Mouse (Mus musculus) heart, postnatal 0 days (tissue): ENCODE results near the gene Ilkap. TPM values are rescaled to one million over a fixed set of nuclear protein-coding genes. Genes with fewer than 3 reads are reported as not detected.
A peak's percentile ranks its signal among the peaks of the same experiment; 100 is the strongest.

Experiments used
- ATAC-seq: fragments of 200-750 bp; cut with Nextera tagmentation; 2 replicates; pipeline ENCODE4 v1.8.0; 2017; ENCODE audit warnings: low read depth, moderate number of reproducible peaks, moderate library complexity; ENCODE audit not compliant: insufficient read depth
- DNase-seq: peaks from one replicate; pipeline ENCODE4 v3.0.0-alpha.2; 2016; ENCODE audit warnings: low spot score
- H3K27ac ChIP-seq: fragments of 300-500 bp; sonication (generic); 2 replicates; pipeline ENCODE4 v1.5.1; 2014; ENCODE audit warnings: low read depth, mild to moderate bottlenecking
- H3K27me3 ChIP-seq: fragments of 300-500 bp; sonication (generic); 2 replicates; pipeline ENCODE4 v1.6.1; 2014; ENCODE audit warnings: low read length, mixed read lengths; ENCODE audit not compliant: control insufficient read depth, insufficient read depth
- H3K36me3 ChIP-seq: fragments of 300-500 bp; sonication (generic); replicated peaks from 2 replicates; pipeline ENCODE4 v1.6.1; 2014; ENCODE audit warnings: low read length, mixed read lengths; ENCODE audit not compliant: control insufficient read depth, insufficient read depth
- H3K4me1 ChIP-seq: fragments of 300-500 bp; sonication (generic); 2 replicates; pipeline ENCODE4 v1.6.1; 2014; ENCODE audit warnings: antibody characterized with exemption; ENCODE audit not compliant: control insufficient read depth, insufficient read depth
- H3K4me2 ChIP-seq: fragments of 300-500 bp; sonication (generic); 2 replicates; pipeline ENCODE4 v1.6.1; 2014; ENCODE audit warnings: low read depth, mild to moderate bottlenecking, low read length, moderate library complexity
- H3K4me3 ChIP-seq: fragments of 300-500 bp; sonication (generic); 2 replicates; pipeline ENCODE4 v1.5.1; 2014; ENCODE audit warnings: low read depth, low read length
- H3K9ac ChIP-seq: fragments of 300-500 bp; sonication (generic); replicated peaks from 2 replicates; pipeline ENCODE4 v1.6.1; 2014; ENCODE audit warnings: low read depth, low read length, mixed read lengths
- H3K9me3 ChIP-seq: fragments of 300-500 bp; sonication (generic); replicated peaks from 2 replicates; pipeline ENCODE4 v1.6.1; 2016; ENCODE audit warnings: low read length; ENCODE audit not compliant: control insufficient read depth
- CTCF ChIP-seq: IDR thresholded peaks from 2 replicates; pipeline ENCODE4 v1.5.1; 2016; ENCODE audit warnings: antibody characterized with exemption, control low read depth, low read depth
- EP300 ChIP-seq: IDR thresholded peaks from 2 replicates; pipeline ENCODE4 v1.6.1; 2016; ENCODE audit warnings: antibody characterized with exemption, low read depth
- WGBS: fragments of 180-500 bp; shearing (Covaris S2); extraction: QIAGEN DNeasy Blood & Tissue Kit; methylation state at CpG from one replicate; pipeline ENCODE4 v1.1.7; 2014; 5-methylcytosine and 5-hydroxymethylcytosine counted together
- polyA plus RNA-seq: library from polyadenylated mRNA; unstranded; fragments of >200 nt; fragmentation: Nextera tagmentation; extraction: Ambion mirVana; gene quantifications from 2 replicates; pipeline ENCODE4 v1.2.1, GENCODE M21; 2015
- total RNA-seq: library from RNA; depleted of rRNA; stranded (reverse); fragments of >200 nt; gene quantifications from 2 replicates; pipeline ENCODE4 v1.2.3, GENCODE M21; 2014; ENCODE audit warnings: low replicate concordance

Gene Ilkap
- total and polyA plus RNA-seq, 2 experiments from 2014 or later, result 70.5 to 71.4 TPM

DNA sequence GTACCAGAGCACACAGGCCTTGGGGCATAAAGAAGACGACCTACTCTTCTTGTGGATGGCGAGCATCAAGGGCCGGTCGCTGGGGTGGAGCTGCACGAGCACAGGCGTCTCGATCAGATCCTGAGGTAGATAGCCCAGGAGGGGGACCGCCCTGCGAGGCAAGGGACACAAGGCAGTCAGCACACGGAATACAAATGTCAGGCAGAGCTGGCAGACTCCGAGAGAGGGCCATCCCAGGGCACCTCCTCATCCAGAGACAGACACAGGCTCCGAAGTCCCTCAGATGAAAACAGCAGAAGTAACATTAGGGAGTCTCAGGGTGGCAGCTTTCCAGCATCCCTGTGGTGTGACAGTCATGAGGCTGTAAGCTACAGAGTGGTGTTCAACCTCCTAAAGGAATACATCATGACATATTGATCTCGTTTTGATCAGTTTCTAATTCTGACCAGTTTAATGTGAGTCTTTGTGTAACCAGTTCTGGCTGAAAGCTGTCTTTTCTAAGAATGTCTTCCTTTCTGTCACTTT is 37.1 kb upstream of the Ilkap start:
- no peak for TF ChIP-seq CTCF
- no peak for TF ChIP-seq EP300
- ATAC-seq, result peak; percentile 15; the same call in 1 of the 2 replicates
- 67% methylated on average over 13 of the region's 13 CpGs for WGBS
- Histone ChIP-seq H3K4me3 (no peak overlapping the region), H3K9ac (no peak overlapping the region), H3K27me3 (no peaks in the 10 kb centered on the region), H3K9me3 (no peaks in the 10 kb centered on the region), H3K4me1 (peaks cover 27% of the 10 kb centered on the region), H3K4me2 (peak overlapping the region; percentile 30; the same call in 1 of the 2 replicates), H3K27ac (peak overlapping the region; percentile 97), H3K36me3 (peaks cover 71% of the 10 kb centered on the region)
- no peak for DNase-seq

DNA sequence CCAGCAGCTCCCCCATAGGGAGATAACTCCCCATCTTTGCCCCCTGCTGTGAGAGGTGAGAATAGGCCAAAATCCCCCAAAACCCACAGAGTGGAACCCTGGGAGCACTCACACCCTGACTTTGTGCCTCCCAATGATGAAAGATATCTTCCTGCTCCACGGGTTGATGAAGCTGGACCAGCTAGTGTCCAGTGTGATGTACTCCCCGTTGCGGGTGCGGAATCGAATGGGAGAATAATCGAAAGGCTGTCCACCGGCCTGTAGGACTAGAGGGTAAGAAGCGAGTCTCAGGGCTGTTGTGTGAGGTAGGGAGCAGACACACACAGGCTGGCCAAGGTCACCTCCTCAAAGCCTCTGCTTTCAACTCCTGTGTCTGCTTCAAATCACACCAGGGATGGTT is 36.3 kb upstream of the Ilkap start:
- WGBS, result 84% methylated on average over 8 of the region's 8 CpGs
- TF ChIP-seq EP300, result no peak
- no peak for TF ChIP-seq CTCF
- no peak overlapping the region for H3K4me2 ChIP-seq
- H3K27me3 ChIP-seq, result no peaks in the 10 kb centered on the region
- DNase-seq (no peak), ATAC-seq (no peak)
- no peaks in the 10 kb centered on the region for H3K9me3 ChIP-seq
- peak overlapping the region; percentile 97; the same call in 1 of the 2 replicates for H3K27ac ChIP-seq
- H3K36me3 ChIP-seq, result peaks cover 70% of the 10 kb centered on the region
- H3K4me1 ChIP-seq, result peaks cover 27% of the 10 kb centered on the region
- no peak overlapping the region for H3K4me3 ChIP-seq
- no peak overlapping the region for H3K9ac ChIP-seq

DNA sequence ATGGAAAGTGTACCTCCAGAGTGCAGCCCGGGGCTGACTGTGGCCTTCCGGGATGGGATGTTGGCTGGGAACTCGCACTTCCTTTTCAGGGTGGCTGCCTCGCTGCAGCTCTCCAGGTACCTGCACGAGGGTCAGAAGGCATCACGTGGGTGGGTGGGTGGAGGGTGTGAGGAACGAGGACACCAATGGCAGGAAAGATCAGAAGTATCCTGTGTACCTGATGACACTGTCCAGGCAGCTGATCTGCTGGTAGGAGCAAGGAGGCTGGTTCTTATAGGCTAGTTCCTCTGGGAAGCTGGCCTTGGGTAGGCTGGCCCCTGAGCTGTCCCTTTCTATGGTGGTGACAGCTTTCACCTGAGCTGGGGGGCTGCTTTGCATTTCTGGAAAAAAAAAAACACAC is 32.1 kb upstream of the Ilkap start:
- DNase-seq (no peak), ATAC-seq (no peak)
- TF ChIP-seq EP300 (no peak), CTCF (no peak)
- H3K27ac ChIP-seq, result no peak overlapping the region
- no peak overlapping the region for H3K9ac ChIP-seq
- no peak overlapping the region for H3K4me2 ChIP-seq
- 77% methylated on average over 7 of the region's 7 CpGs for WGBS
- H3K4me1 ChIP-seq, result peaks cover 10% of the 10 kb centered on the region
- H3K9me3 ChIP-seq, result no peaks in the 10 kb centered on the region
- no peaks in the 10 kb centered on the region for H3K27me3 ChIP-seq
- H3K4me3 ChIP-seq, result no peak overlapping the region
- H3K36me3 ChIP-seq, result peaks cover 86% of the 10 kb centered on the region

DNA sequence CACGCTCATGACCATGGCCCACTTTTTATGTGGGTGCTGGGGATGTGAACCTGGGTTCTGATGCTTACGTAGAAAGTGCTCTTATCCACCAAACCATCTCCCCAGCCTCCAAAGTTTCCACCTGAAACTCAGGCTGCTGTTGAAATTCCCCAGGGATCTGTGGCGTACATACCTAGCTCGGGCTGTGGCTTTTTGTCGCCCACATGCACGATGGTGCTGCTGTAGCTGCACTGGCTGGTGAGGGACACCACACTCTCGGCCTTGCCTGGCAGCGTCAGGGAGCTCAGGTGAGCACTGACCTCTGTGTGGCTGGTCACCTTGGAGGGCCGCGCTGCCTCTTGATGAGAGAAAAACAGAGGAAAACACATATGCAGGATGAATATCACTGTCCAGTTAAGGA is 30.6 kb upstream of the Ilkap start:
- peaks cover 91% of the 10 kb centered on the region for H3K36me3 ChIP-seq
- DNase-seq (no peak), ATAC-seq (no peak)
- no peaks in the 10 kb centered on the region for H3K27me3 ChIP-seq
- H3K4me1 ChIP-seq, result no peaks in the 10 kb centered on the region
- WGBS, result 90% methylated on average over 10 of the region's 10 CpGs
- TF ChIP-seq EP300 (no peak), CTCF (no peak)
- H3K4me2 ChIP-seq, result no peak overlapping the region
- H3K27ac ChIP-seq, result no peak overlapping the region
- no peak overlapping the region for H3K9ac ChIP-seq
- H3K9me3 ChIP-seq, result no peaks in the 10 kb centered on the region
- H3K4me3 ChIP-seq, result no peak overlapping the region

DNA sequence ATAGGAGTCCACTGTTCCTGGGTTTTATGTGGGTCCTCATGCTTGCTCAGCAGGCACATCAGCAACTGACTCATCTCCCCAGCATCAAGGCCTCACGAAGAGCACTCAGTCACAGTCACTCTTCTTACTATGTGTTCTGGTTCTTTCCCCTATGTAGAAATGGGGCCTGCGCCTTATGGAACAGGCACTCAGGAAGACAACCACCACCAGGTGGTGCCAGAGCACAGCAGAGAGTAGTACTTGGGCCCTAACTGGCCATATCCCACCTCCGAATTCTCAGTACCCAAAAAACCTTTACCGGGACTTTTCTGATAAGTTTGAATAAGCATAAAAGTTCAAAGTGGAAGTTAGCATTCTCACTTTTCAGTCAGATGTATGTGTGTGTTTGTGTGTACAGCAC is 30.0 kb upstream of the Ilkap start:
- Histone ChIP-seq H3K4me2 (no peak overlapping the region), H3K27ac (no peak overlapping the region), H3K36me3 (peaks cover 92% of the 10 kb centered on the region), H3K27me3 (no peaks in the 10 kb centered on the region), H3K4me1 (no peaks in the 10 kb centered on the region), H3K9me3 (no peaks in the 10 kb centered on the region), H3K9ac (no peak overlapping the region), H3K4me3 (no peak overlapping the region)
- ATAC-seq (peak; percentile 78), DNase-seq (peak; percentile 86)
- TF ChIP-seq CTCF (peak; percentile 93), EP300 (no peak)
- 28% methylated on average over 4 of the region's 4 CpGs for WGBS

DNA sequence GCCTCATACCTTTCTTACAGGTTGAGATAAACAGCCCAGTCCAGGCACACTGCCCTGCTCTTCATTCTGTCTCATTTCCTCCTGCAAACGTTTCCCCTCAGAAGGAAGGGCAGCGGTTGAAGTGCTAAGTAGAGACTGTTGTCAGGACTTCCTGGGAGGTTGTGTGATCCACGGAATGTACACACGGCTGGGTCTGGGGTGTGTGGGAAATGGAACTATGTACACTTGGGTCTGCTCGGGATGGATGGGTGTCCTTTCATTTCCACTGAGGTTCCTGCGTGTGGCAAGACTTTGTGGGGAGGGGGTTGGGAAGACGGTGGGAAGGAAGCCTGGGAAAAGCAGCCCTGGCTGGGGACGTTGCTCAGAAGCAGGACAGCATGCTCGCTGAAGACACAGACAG is 27.8 kb upstream of the Ilkap start:
- Histone ChIP-seq H3K4me2 (no peak overlapping the region), H3K27me3 (no peaks in the 10 kb centered on the region), H3K27ac (no peak overlapping the region), H3K4me1 (no peaks in the 10 kb centered on the region), H3K9me3 (no peaks in the 10 kb centered on the region), H3K4me3 (no peak overlapping the region), H3K9ac (no peak overlapping the region), H3K36me3 (peaks cover 82% of the 10 kb centered on the region)
- ATAC-seq, result no peak
- no peak for DNase-seq
- TF ChIP-seq EP300, result no peak
- WGBS, result 64% methylated on average over 9 of the region's 9 CpGs
